Mouse (Mus musculus) small intestine, adult 2 months (tissue): Measurements from ENCODE around the gene Lmcd1.

ENCODE experiments used
- CTCF ChIP-seq: fragments of 200-500 bp; IDR thresholded peaks from 2 replicates; pipeline ENCODE4 v1.5.1; 2012; ENCODE audit warnings: low read depth, mild to moderate bottlenecking, control low read depth, inconsistent platforms, low read length, moderate library complexity, mixed read lengths; ENCODE audit not compliant: insufficient replicate concordance, insufficient read length; ENCODE audit errors: extremely low read depth
- POLR2A ChIP-seq: fragments of 200-500 bp; IDR thresholded peaks from 2 replicates; pipeline ENCODE4 v1.6.1; 2012; ENCODE audit warnings: low read depth, mild to moderate bottlenecking, control low read depth, inconsistent platforms, low read length, moderate library complexity

GRCm38 (mm10) chr6:112261089-112261488, 12.5 kb upstream of the Lmcd1 start:
- TF ChIP-seq POLR2A = no peak
- no peak for TF ChIP-seq CTCF
